Mouse (Mus musculus) left cerebral cortex, postnatal 10 days (tissue): ENCODE measurements around the gene Dhx29. TPM values are rescaled to one million over a fixed set of nuclear protein-coding genes. Genes with fewer than 3 reads are reported as not detected.
"Not testable (repeated sequence)": the region's sequence is repeated elsewhere in the genome, so short reads cannot be mapped to it uniquely, and the experiment has no call there.

Experiments
- DNase-seq, 2 experiments: peaks; one replicate each; pipeline ENCODE4 v3.0.0; 2021 to 2022; ENCODE audit warnings: low spot score in 2 of 2, mixed read lengths in 1 of 2; ENCODE audit errors: extremely low spot score in 1 of 2
- intact Hi-C: fragments of 180-260 bp; cut with DNase I; formaldehyde crosslinking; loops from one replicate; pipeline ENCODE4 v1.15.1; 2025
- total RNA-seq, 2 experiments: library from RNA; stranded (reverse); gene quantifications; 2 replicates each; pipeline ENCODE4 v1.2.3; 2021

Dhx29 gene
- total RNA-seq, 2 experiments from 2014 or later, result 21.8 to 24.0 TPM

- DNase-seq, result peak in 1 of 2 experiments; percentile 32
- intact Hi-C loops, result no loop called here
These were observed 49.5 kb downstream of the Dhx29 start for GRCm38 (mm10) chr13:112976720-112977119.

GRCm38 (mm10) chr13:112985605-112986450, 58.6 kb downstream of the Dhx29 start:
- DNase-seq, result no peak
- intact Hi-C loops, result loop anchor here (5.0 kb wide), 1 partner anchor 46 kb away; no protein-coding TSS in a partner anchor

GRCm38 (mm10) chr13:112986451-112986950, 59.2 kb downstream of the Dhx29 start:
- intact Hi-C loops, result loop anchor here (5.0 kb wide), 1 partner anchor 46 kb away; no protein-coding TSS in a partner anchor
- DNase-seq, result no peak

GRCm38 (mm10) chr13:112987532-112987943, 60.3 kb downstream of the Dhx29 start, which contains the start of gene Ccno:
Ccno (plus strand) TSS chr13:112987802.
- DNase-seq, result peak; percentile 93 to 97
- intact Hi-C loops, result loop anchor here (5.0 kb wide), 1 partner anchor 45 kb away; no protein-coding TSS in a partner anchor

GRCm38 (mm10) chr13:112987991-112988390, 60.7 kb downstream of the Dhx29 start:
- intact Hi-C loops, result loop anchor here (5.0 kb wide), 1 partner anchor 44 kb away; no protein-coding TSS in a partner anchor
- DNase-seq, result no peak

DNA sequence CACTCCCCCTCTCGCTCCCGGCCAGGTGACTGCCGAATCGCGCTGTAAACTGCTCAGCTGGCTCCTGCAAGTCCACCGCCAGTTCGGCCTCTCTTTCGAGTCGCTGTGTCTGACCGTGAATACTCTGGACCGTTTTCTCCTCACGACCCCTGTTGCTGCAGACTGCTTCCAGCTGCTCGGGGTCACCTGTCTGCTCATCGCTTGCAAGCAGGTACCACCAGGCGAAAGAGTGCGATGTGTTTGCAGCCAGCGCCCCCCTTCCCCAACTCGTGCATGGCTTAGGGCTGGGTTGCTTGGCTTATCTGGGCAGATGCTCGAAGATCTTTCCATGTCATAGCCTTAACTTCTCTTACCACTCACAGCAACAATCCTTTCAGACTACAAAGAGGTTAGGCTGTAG, 61.6 kb downstream of the Dhx29 start:
- intact Hi-C loops, result loop anchor here (5.0 kb wide), 1 partner anchor 43 kb away; no protein-coding TSS in a partner anchor
- no peak for DNase-seq

DNA sequence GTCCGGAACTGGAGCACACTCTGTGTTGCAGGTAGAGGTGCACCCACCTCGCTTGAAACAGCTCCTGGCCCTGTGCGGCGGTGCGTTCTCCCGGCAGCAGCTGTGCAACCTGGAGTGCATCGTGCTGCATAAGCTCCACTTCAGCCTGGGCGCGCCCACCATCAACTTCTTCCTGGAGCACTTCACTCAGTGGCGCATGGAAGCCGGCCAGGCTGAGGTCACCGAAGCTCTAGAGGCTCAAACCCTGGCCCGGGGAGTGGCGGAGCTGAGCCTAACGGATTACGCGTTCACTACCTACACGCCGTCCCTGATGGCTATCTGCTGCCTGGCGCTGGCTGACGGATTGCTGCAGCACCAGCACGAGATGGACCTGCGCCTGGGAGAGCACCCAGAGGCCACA, 62.3 kb downstream of the Dhx29 start:
- DNase-seq, result peak in 1 of 2 experiments; percentile 43
- intact Hi-C loops, result loop anchor here (5.0 kb wide), 1 partner anchor 43 kb away; no protein-coding TSS in a partner anchor

DNA sequence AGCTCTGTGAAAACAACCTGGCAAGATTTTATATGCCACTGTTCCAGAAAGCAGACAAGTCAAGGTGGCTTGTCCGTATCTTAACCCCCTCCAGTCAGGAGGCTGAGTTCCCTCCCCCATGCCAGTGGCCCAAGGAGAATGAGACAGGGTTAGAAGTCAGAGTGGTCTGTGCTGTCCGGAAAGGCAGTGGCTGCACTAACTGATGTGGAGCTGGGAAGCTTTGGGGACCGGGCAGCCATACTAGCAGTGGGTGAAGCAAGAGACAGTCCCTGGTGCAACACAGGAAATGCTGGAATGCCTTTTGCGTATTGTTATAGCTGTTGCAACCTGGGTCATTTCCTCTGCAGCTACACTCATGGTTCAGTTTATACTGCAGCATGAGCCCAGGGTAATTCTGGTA, 63.1 kb downstream of the Dhx29 start:
- intact Hi-C loops, result no loop called here
- DNase-seq, result no peak

DNA sequence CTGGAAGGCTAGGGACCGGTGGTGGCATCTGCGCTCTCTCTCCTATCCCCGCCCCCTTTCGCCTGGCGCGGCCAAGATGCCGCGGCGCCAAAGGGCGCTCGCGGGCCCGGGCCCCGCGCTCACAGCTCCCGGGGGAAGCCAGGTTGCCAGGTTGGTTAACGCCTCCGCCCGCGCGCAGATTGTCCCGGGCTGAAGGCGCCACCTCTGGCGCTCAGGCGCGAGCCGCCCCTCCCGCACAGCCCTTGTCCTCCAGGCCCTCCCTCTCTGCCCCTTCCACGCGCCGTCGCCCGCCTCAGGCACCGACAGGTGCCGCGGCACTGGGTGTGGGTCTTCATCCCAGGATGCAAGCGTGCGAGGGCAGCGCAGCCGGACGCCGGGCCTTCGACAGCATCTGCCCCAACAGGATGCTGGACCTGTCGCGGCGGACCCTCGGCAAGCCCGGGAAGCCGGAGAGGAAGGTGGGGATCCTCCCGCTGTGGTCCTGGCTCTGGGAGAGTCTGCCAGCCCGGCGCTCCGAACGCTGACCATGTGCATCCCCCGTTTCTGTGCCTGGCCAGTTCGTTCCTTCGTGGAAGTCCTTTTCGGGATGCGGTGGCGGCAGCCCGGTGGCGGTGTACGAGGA, 66.4 kb downstream of the Dhx29 start, which contains the start of gene Mcidas:
Mcidas (plus strand) TSS at position 315 of the 622 bp plus-strand sequence.
- peak in 1 of 2 experiments; percentile 31 for DNase-seq
- intact Hi-C loops, result no loop called here

DNA sequence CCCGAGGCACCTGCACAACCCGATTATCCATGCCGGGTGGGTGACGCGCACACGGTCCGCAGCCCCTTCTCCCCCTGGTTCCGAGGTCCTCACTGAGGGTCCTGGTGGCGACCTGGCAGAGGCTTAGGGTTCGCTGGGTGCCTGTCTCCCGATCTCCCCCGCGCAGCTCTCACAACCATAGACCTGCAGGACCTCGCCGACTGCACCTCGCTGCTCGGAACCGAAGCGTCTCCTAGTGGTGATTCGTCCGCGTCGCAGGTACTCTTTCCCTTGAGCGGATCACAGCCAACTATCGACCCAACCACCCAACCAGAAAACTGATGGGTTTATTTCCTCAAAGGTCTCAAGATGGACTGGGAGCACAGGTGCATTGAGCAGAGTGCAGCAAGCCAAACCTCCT, 66.9 kb downstream of the Dhx29 start:
- DNase-seq, result peak in 1 of 2 experiments; percentile 56
- intact Hi-C loops, result no loop called here

DNA sequence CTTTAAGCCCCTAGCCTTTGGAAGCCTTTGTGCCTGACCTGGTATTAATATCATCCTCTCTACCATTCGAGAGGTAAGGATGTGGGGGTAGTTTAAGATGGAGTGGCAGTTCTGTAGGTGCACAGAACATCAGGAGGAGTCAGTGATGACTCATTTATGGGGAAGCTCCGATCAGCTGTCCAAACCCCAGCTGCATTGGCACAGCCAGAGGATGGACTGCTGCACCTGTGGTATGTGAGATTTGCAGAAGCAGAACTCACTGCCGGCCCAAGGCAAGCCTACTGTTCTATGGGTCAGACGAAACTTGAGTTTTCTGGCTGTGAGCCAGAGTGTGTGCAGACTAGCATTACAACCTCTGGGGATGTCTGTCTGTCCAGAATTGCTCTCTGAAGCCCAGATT, 69.2 kb downstream of the Dhx29 start:
- DNase-seq, result no peak
- intact Hi-C loops, result no loop called here

DNA sequence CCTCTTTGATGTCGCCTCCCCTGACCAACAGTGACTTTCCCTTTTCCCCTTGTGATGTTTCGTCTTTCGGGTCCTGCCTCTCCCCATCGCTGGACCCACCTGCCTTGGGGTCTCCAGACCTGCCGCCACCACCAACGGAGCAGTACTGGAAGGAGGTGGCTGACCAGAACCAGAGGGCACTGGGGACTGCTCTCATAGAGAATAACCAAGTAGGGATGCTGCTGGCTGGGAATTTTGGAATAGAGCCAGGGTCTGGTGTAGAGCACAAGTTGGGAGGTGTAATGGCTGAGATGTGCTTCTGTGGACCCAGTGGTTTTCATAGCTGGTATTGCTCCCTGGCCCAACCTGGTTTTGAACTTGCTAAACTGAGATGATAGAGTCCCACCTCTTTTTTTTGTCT, 70.1 kb downstream of the Dhx29 start:
- intact Hi-C loops, result no loop called here
- DNase-seq, result no peak

DNA sequence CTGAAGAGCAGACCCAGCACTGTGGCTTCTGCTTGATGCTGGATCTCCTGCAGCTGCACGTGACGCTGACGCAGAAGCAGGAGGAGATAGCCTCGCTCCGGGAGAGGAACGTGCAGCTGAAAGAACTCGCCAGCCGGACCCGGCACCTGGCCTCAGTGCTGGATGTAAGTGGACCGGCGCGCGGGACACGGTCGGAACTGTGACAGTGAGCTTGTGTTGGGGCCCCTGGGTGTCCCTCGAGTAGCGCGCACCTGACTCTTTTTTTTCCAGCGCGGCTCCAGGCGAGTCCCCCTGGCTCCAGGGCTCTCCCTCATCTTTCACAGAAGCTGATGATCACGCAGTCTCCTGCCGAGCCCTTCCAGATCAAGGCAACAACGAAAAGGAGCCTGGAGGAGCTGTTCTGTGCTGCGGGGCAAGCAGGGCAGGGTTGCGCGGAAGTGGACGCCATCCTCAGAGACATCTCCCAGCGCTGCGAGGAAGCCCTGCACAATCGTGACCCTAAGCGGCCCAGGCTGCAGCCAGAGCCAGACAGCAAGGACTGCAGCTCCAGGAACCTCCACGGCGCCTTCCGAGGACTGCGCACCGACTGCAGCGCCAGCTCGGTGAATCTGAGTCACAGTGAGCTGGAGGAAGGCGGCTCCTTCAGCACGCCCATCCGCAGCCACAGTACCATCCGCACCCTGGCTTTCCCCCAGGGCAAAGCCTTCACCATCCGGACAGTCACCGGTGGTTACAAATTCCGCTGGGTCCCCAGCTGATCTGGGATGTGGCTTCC, 71.4 kb downstream of the Dhx29 start:
- intact Hi-C loops, result no loop called here
- peak in 1 of 2 experiments; percentile 52 for DNase-seq

DNA sequence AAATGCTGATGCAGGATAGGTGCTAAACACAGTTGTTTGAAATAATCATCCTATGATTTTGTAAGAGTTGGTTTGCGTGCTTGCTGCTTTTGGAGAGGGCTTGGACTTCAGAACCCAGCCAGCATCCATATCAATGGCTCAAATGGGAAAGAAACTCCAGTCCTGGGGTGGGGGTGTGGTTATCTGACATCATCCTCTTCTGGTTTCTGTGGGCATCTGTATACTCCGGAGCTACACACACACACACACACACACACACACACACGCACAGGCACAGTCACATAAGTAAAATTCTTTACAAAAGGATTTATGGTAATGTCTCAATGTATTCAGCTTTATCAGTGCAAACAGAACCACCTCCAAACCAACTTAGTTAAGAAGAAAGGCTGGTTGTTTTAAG, 72.8 kb downstream of the Dhx29 start:
- intact Hi-C loops, result no loop called here
- no peak for DNase-seq

DNA sequence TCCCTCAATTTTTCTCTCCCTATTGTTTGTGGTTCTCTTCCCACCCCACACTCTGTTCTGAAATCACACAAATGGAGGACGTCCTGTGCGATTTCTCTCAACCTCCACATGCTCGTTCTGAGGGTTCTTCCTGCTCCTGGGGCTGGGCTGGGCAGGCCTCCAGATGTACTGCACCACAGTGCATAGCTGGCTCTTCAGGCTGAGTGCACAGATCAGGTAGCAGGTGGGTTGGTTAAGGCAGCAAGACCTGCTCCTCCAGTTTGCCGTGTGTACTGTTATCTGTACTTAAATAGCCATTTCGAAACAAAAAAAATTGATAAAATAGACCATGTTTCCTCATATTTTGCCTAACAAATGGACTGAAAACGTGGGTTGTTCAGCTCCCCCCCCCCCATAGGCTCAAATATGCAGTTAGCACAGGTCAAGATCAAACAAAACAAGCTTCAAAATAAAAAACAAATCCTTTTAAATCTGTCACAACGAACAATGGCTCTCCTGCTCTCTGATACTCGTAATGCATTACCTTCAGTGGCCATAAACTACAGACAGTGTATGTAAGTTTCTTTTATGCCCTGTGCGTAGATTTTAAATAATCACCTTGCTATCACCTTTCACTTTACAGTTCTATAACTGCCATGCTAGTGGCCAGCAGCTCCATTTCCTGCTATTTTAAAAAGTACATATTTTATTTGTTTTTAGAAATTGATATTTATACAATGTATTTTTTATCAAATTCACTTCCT, 73.5 kb downstream of the Dhx29 start:
- no peak for DNase-seq
- intact Hi-C loops, result no loop called here

DNA sequence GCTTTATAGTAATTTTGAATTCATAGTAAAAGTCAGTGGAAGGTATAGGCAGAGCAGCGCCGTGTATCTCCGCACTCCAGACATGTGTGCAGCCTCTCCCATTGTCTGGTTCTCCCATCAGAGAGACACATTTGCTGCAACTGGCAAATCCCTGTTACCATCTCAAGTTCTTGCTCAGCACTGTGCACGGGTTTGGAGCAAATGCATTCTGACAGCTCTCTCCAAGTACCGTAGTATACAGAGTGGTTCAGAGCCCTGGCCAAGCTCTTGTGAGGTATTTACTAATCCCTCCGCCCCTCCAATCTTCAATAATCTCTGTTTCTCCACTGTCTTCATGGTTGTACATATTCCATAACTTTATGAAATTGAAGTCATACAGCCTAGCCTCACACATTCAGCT, 85.4 kb downstream of the Dhx29 start:
- intact Hi-C loops, result no loop called here
- no peak for DNase-seq

DNA sequence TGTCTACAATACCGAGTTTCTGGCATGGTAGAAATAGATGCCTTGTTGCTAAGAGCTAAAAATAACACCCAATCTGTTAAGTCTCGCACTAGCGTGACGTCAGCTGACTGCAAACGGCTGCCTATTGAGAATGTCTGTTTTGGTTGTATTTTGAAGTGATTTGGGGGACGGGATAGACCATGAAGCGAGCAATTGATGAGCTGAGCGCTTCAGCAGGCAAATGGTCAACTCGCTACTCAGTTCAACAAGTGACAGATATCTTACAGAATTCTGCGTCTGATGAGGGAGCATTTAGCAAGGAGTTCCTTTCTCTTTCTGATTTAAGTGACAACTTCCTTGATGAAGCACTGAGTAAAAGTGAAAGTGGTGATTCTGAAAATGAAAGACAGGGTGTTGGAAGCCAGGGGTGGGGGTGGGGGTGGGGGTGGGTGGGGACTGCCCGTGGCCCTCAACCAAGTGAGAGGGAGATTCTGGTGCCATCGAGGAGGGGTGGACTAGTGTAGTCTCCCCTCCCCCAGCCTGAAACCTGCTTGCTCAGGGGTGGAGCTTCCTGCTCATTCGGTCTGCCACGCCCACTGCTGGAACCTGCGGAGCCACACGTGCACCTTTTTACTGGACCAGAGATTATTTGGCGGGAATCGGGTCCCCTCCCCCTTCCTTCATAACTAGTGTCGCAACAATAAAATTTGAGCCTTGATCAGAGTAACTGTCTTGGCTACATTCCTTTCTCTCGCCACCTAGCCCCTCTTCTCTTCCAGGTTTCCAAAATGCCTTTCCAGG, 86.1 kb downstream of the Dhx29 start:
- DNase-seq, intact Hi-C loops: not testable (repeated sequence)
